Mouse (Mus musculus): Measurements from ENCODE around the gene Ext2. TPM values are rescaled to one million over a fixed set of nuclear protein-coding genes. Genes with fewer than 3 reads are reported as not detected.

Gene Ext2
- polyA plus RNA-seq, 1 experiment, result 73.2 TPM

GRCm38 (mm10) chr2:93840109-93840508, 17.7 kb upstream of the Ext2 start:
- H3K27me3 ChIP-seq (ENCODE audit: control insufficient read depth, insufficient read depth, insufficient read length), result no peaks in the 10 kb centered on the region
- H3K79me2 ChIP-seq (ENCODE audit: control insufficient read depth, insufficient read depth), result no peaks in the 10 kb centered on the region
- no peak overlapping the region for H3ac ChIP-seq (ENCODE audit: control insufficient read depth, insufficient read length, low read depth)
- H3K4me3 ChIP-seq (ENCODE audit: insufficient read depth, poor library complexity, severe bottlenecking), result no peak overlapping the region
- peaks cover 5% of the 10 kb centered on the region for H3K36me3 ChIP-seq (ENCODE audit: control insufficient read depth, insufficient read depth)
- H3K79me3 ChIP-seq (ENCODE audit: low read depth), result no peaks in the 10 kb centered on the region
- TF ChIP-seq MYOG (IDR thresholded peaks at IDR 0.05; ENCODE audit: control insufficient read depth, extremely low read depth, insufficient read length) (no peak), CTCF (IDR thresholded peaks at IDR 0.05; ENCODE audit: control insufficient read depth, insufficient read depth, insufficient read length) (no peak), MYOD1 (IDR thresholded peaks at IDR 0.05; ENCODE audit: control insufficient read depth, insufficient read length, low read depth) (no peak), CEBPB (IDR thresholded peaks at IDR 0.05; ENCODE audit: low read depth) (no peak), MAX (IDR thresholded peaks at IDR 0.05) (no peak), FOSL1 (IDR thresholded peaks at IDR 0.05; ENCODE audit: insufficient read depth, low read length, poor library complexity, severe bottlenecking) (no peak), USF1 (IDR thresholded peaks at IDR 0.05; ENCODE audit: low read depth) (no peak)

- TF ChIP-seq MYOG (IDR thresholded peaks at IDR 0.05; ENCODE audit: control insufficient read depth, extremely low read depth, insufficient read length) (no peak), FOSL1 (IDR thresholded peaks at IDR 0.05; ENCODE audit: insufficient read depth, low read length, poor library complexity, severe bottlenecking) (no peak), CTCF (IDR thresholded peaks at IDR 0.05; ENCODE audit: control insufficient read depth, insufficient read depth, insufficient read length) (no peak), MAX (IDR thresholded peaks at IDR 0.05) (no peak), USF1 (IDR thresholded peaks at IDR 0.05; ENCODE audit: low read depth) (no peak), CEBPB (IDR thresholded peaks at IDR 0.05; ENCODE audit: low read depth) (no peak), MYOD1 (IDR thresholded peaks at IDR 0.05; ENCODE audit: control insufficient read depth, insufficient read length, low read depth) (no peak)
- Histone ChIP-seq H3K4me3 (ENCODE audit: insufficient read depth, poor library complexity, severe bottlenecking) (no peak overlapping the region), H3K79me3 (ENCODE audit: low read depth) (no peaks in the 10 kb centered on the region), H3K79me2 (ENCODE audit: control insufficient read depth, insufficient read depth) (no peaks in the 10 kb centered on the region), H3K36me3 (ENCODE audit: control insufficient read depth, insufficient read depth) (peaks cover under 1% of the 10 kb centered on the region), H3ac (ENCODE audit: control insufficient read depth, insufficient read length, low read depth) (no peak overlapping the region), H3K27me3 (ENCODE audit: control insufficient read depth, insufficient read depth, insufficient read length) (no peaks in the 10 kb centered on the region)
Measured at GRCm38 (mm10) chr2:93838931-93839330, 16.6 kb upstream of the Ext2 start.

- Histone ChIP-seq H3K79me2 (ENCODE audit: control insufficient read depth, insufficient read depth) (no peaks in the 10 kb centered on the region), H3K79me3 (ENCODE audit: low read depth) (no peaks in the 10 kb centered on the region), H3K36me3 (ENCODE audit: control insufficient read depth, insufficient read depth) (no peaks in the 10 kb centered on the region), H3K4me3 (ENCODE audit: insufficient read depth, poor library complexity, severe bottlenecking) (no peak overlapping the region), H3ac (ENCODE audit: control insufficient read depth, insufficient read length, low read depth) (no peak overlapping the region), H3K27me3 (ENCODE audit: control insufficient read depth, insufficient read depth, insufficient read length) (no peaks in the 10 kb centered on the region)
- TF ChIP-seq MAX (IDR thresholded peaks at IDR 0.05), result no peak
- no peak for TF ChIP-seq MYOD1 (IDR thresholded peaks at IDR 0.05; ENCODE audit: control insufficient read depth, insufficient read length, low read depth)
- no peak for TF ChIP-seq CTCF (IDR thresholded peaks at IDR 0.05; ENCODE audit: control insufficient read depth, insufficient read depth, insufficient read length)
- TF ChIP-seq USF1 (IDR thresholded peaks at IDR 0.05; ENCODE audit: low read depth), result no peak
- no peak for TF ChIP-seq FOSL1 (IDR thresholded peaks at IDR 0.05; ENCODE audit: insufficient read depth, low read length, poor library complexity, severe bottlenecking)
- no peak for TF ChIP-seq MYOG (IDR thresholded peaks at IDR 0.05; ENCODE audit: control insufficient read depth, extremely low read depth, insufficient read length)
- no peak for TF ChIP-seq CEBPB (IDR thresholded peaks at IDR 0.05; ENCODE audit: low read depth)
Measured at GRCm38 (mm10) chr2:93836232-93836785, 13.9 kb upstream of the Ext2 start.

GRCm38 (mm10) chr2:93835596-93835995, 13.2 kb upstream of the Ext2 start:
- H3K27me3 ChIP-seq (ENCODE audit: control insufficient read depth, insufficient read depth, insufficient read length), result no peaks in the 10 kb centered on the region
- TF ChIP-seq MAX (IDR thresholded peaks at IDR 0.05) (no peak), CTCF (IDR thresholded peaks at IDR 0.05; ENCODE audit: control insufficient read depth, insufficient read depth, insufficient read length) (no peak), USF1 (IDR thresholded peaks at IDR 0.05; ENCODE audit: low read depth) (no peak), FOSL1 (IDR thresholded peaks at IDR 0.05; ENCODE audit: insufficient read depth, low read length, poor library complexity, severe bottlenecking) (no peak), CEBPB (IDR thresholded peaks at IDR 0.05; ENCODE audit: low read depth) (no peak)
- H3K4me3 ChIP-seq (ENCODE audit: insufficient read depth, poor library complexity, severe bottlenecking), result no peak overlapping the region
- H3K79me2 ChIP-seq (ENCODE audit: control insufficient read depth, insufficient read depth), result no peaks in the 10 kb centered on the region
- H3K36me3 ChIP-seq (ENCODE audit: control insufficient read depth, insufficient read depth), result no peaks in the 10 kb centered on the region
- no peak overlapping the region for H3ac ChIP-seq (ENCODE audit: control insufficient read depth, insufficient read length, low read depth)
- H3K79me3 ChIP-seq (ENCODE audit: low read depth), result no peaks in the 10 kb centered on the region

- peaks cover 14% of the 10 kb centered on the region for H3K79me2 ChIP-seq (ENCODE audit: control insufficient read depth, insufficient read depth)
- no peak overlapping the region for H3ac ChIP-seq (ENCODE audit: control insufficient read depth, insufficient read length, low read depth)
- H3K36me3 ChIP-seq (ENCODE audit: control insufficient read depth, insufficient read depth), result no peaks in the 10 kb centered on the region
- no peak overlapping the region for H3K4me3 ChIP-seq (ENCODE audit: insufficient read depth, poor library complexity, severe bottlenecking)
- H3K79me3 ChIP-seq (ENCODE audit: low read depth), result no peaks in the 10 kb centered on the region
- H3K27me3 ChIP-seq (ENCODE audit: control insufficient read depth, insufficient read depth, insufficient read length), result no peaks in the 10 kb centered on the region
- TF ChIP-seq MYOG (IDR thresholded peaks at IDR 0.05; ENCODE audit: control insufficient read depth, extremely low read depth, insufficient read length), result no peak
- TF ChIP-seq MAX (IDR thresholded peaks at IDR 0.05), result peak; percentile 73
- TF ChIP-seq MYOD1 (IDR thresholded peaks at IDR 0.05; ENCODE audit: control insufficient read depth, insufficient read length, low read depth), result no peak
- no peak for TF ChIP-seq FOSL1 (IDR thresholded peaks at IDR 0.05; ENCODE audit: insufficient read depth, low read length, poor library complexity, severe bottlenecking)
- peak; percentile 85 for TF ChIP-seq CTCF (IDR thresholded peaks at IDR 0.05; ENCODE audit: control insufficient read depth, insufficient read depth, insufficient read length)
- peak; percentile 41 for TF ChIP-seq CEBPB (IDR thresholded peaks at IDR 0.05; ENCODE audit: low read depth)
Measured at GRCm38 (mm10) chr2:93823519-93823918, 1.2 kb upstream of the Ext2 start.

- peaks cover 10% of the 10 kb centered on the region for H3K36me3 ChIP-seq (ENCODE audit: control insufficient read depth, insufficient read depth)
- no peaks in the 10 kb centered on the region for H3K79me3 ChIP-seq (ENCODE audit: low read depth)
- TF ChIP-seq USF1 (IDR thresholded peaks at IDR 0.05; ENCODE audit: low read depth), result no peak
- no peak for TF ChIP-seq MYOD1 (IDR thresholded peaks at IDR 0.05; ENCODE audit: control insufficient read depth, insufficient read length, low read depth)
- TF ChIP-seq MAX (IDR thresholded peaks at IDR 0.05), result no peak
- TF ChIP-seq CEBPB (IDR thresholded peaks at IDR 0.05; ENCODE audit: low read depth), result no peak
- TF ChIP-seq FOSL1 (IDR thresholded peaks at IDR 0.05; ENCODE audit: insufficient read depth, low read length, poor library complexity, severe bottlenecking), result no peak
- no peak for TF ChIP-seq MYOG (IDR thresholded peaks at IDR 0.05; ENCODE audit: control insufficient read depth, extremely low read depth, insufficient read length)
- TF ChIP-seq CTCF (IDR thresholded peaks at IDR 0.05; ENCODE audit: control insufficient read depth, insufficient read depth, insufficient read length), result no peak
- peaks cover 14% of the 10 kb centered on the region for H3K79me2 ChIP-seq (ENCODE audit: control insufficient read depth, insufficient read depth)
- H3K27me3 ChIP-seq (ENCODE audit: control insufficient read depth, insufficient read depth, insufficient read length), result no peaks in the 10 kb centered on the region
- H3K4me3 ChIP-seq (ENCODE audit: insufficient read depth, poor library complexity, severe bottlenecking), result no peak overlapping the region
- no peak overlapping the region for H3ac ChIP-seq (ENCODE audit: control insufficient read depth, insufficient read length, low read depth)
Measured at GRCm38 (mm10) chr2:93817791-93818190, 4.6 kb downstream of the Ext2 start.

All from C2C12 (cell line).